Mouse (Mus musculus) liver, embryonic 16.5 days (tissue): ENCODE measurements around the gene Tenm3. TPM values are rescaled to one million over a fixed set of nuclear protein-coding genes. Genes with fewer than 3 reads are reported as not detected.
A peak's percentile ranks its signal among the peaks of the same experiment; 100 is the strongest.

Experiments
- ATAC-seq: fragments of 200-750 bp; cut with Nextera tagmentation; 2 replicates; pipeline ENCODE4 v1.8.0; 2017; ENCODE audit warnings: low read depth, mild to moderate bottlenecking, moderate number of reproducible peaks, moderate library complexity
- H3K27ac ChIP-seq: fragments of 300-500 bp; sonication (generic); 2 replicates; pipeline ENCODE4 v1.5.1; 2014; ENCODE audit warnings: mild to moderate bottlenecking, low read length
- H3K27me3 ChIP-seq: fragments of 300-500 bp; sonication (generic); 2 replicates; pipeline ENCODE4 v1.6.1; 2014; ENCODE audit warnings: low read depth, low read length, mixed read lengths; ENCODE audit not compliant: control insufficient read depth, insufficient read depth
- H3K36me3 ChIP-seq: fragments of 300-500 bp; sonication (generic); 2 replicates; pipeline ENCODE4 v1.6.1; 2014; ENCODE audit warnings: mild to moderate bottlenecking; ENCODE audit not compliant: control insufficient read depth, insufficient read depth
- H3K4me1 ChIP-seq: fragments of 300-500 bp; sonication (generic); 2 replicates; pipeline ENCODE4 v1.6.1; 2014; ENCODE audit warnings: low read depth, low read length, mixed read lengths; ENCODE audit not compliant: control insufficient read depth
- H3K4me2 ChIP-seq: fragments of 300-500 bp; sonication (generic); 2 replicates; pipeline ENCODE4 v1.6.1; 2014; ENCODE audit warnings: low read depth, low read length, mixed read lengths
- H3K4me3 ChIP-seq: fragments of 300-500 bp; sonication (generic); 2 replicates; pipeline ENCODE4 v1.5.1; 2014; ENCODE audit warnings: low read depth, mild to moderate bottlenecking, low read length
- H3K9ac ChIP-seq: fragments of 300-500 bp; sonication (generic); 2 replicates; pipeline ENCODE4 v1.6.1; 2014; ENCODE audit warnings: low read depth, low read length
- H3K9me3 ChIP-seq: fragments of 300-500 bp; sonication (generic); replicated peaks from 2 replicates; pipeline ENCODE4 v1.6.1; 2016; ENCODE audit warnings: low read length; ENCODE audit not compliant: control insufficient read depth
- WGBS: fragments of 180-500 bp; shearing (Covaris S2); extraction: QIAGEN DNeasy Blood & Tissue Kit; methylation state at CpG from one replicate; pipeline ENCODE4 v1.1.7; 2014; ENCODE audit not compliant: insufficient replicate concordance; 5-methylcytosine and 5-hydroxymethylcytosine counted together
- polyA plus RNA-seq: library from polyadenylated mRNA; unstranded; fragments of >200 nt; fragmentation: Nextera tagmentation; extraction: Ambion mirVana; gene quantifications from 2 replicates; pipeline ENCODE4 v1.2.1, GENCODE M21; 2015

Tenm3 gene
- polyA plus RNA-seq, 1 experiment from 2014 or later, result 6.0 TPM

- no peak overlapping the region for H3K4me2 ChIP-seq
- H3K36me3 ChIP-seq, result no peaks in the 10 kb centered on the region
- WGBS, result 65% methylated on average over 18 of the region's 18 CpGs
- H3K27me3 ChIP-seq, result no peaks in the 10 kb centered on the region
- ATAC-seq, result no peak
- H3K27ac ChIP-seq, result no peak overlapping the region
- H3K9ac ChIP-seq, result no peak overlapping the region
- H3K9me3 ChIP-seq, result no peaks in the 10 kb centered on the region
- peak overlapping the region; percentile 5; the same call in 1 of the 2 replicates for H3K4me3 ChIP-seq
- no peaks in the 10 kb centered on the region for H3K4me1 ChIP-seq
Observed at GRCm38 (mm10) chr8:48646110-48646509, 197.6 kb downstream of the Tenm3 start.

GRCm38 (mm10) chr8:48638129-48638528 is 205.6 kb downstream of the Tenm3 start:
- Histone ChIP-seq H3K27me3 (no peaks in the 10 kb centered on the region), H3K4me1 (no peaks in the 10 kb centered on the region), H3K4me2 (no peak overlapping the region), H3K9me3 (no peaks in the 10 kb centered on the region), H3K9ac (no peak overlapping the region), H3K4me3 (no peak overlapping the region), H3K36me3 (no peaks in the 10 kb centered on the region), H3K27ac (no peak overlapping the region)
- 50% methylated on average over 4 of the region's 4 CpGs for WGBS
- ATAC-seq, result no peak

GRCm38 (mm10) chr8:48636979-48637378 is 206.8 kb downstream of the Tenm3 start:
- Histone ChIP-seq H3K9ac (no peak overlapping the region), H3K4me1 (no peaks in the 10 kb centered on the region), H3K9me3 (no peaks in the 10 kb centered on the region), H3K4me3 (no peak overlapping the region), H3K4me2 (no peak overlapping the region), H3K36me3 (no peaks in the 10 kb centered on the region), H3K27me3 (no peaks in the 10 kb centered on the region), H3K27ac (no peak overlapping the region)
- no peak for ATAC-seq
- 48% methylated on average over 5 of the region's 5 CpGs for WGBS

GRCm38 (mm10) chr8:48635815-48636214 is 207.9 kb downstream of the Tenm3 start:
- 50% methylated on average over 4 of the region's 4 CpGs for WGBS
- H3K36me3 ChIP-seq, result no peaks in the 10 kb centered on the region
- peak; percentile 70 for ATAC-seq

GRCm38 (mm10) chr8:48633426-48633825 is 210.3 kb downstream of the Tenm3 start:
- Histone ChIP-seq H3K4me1 (no peaks in the 10 kb centered on the region), H3K4me3 (no peak overlapping the region), H3K27me3 (no peaks in the 10 kb centered on the region), H3K9ac (no peak overlapping the region), H3K9me3 (no peaks in the 10 kb centered on the region), H3K36me3 (no peaks in the 10 kb centered on the region), H3K27ac (no peak overlapping the region), H3K4me2 (no peak overlapping the region)
- no peak for ATAC-seq
- WGBS, result 60% methylated on average over 8 of the region's 8 CpGs

More at GRCm38 (mm10) chr8:48635815-48636214, 207.9 kb downstream of the Tenm3 start:
- no peak overlapping the region for H3K9ac ChIP-seq
- H3K27me3 ChIP-seq, result no peaks in the 10 kb centered on the region
- H3K9me3 ChIP-seq, result no peaks in the 10 kb centered on the region
- H3K27ac ChIP-seq, result no peak overlapping the region
- no peak overlapping the region for H3K4me3 ChIP-seq
- no peaks in the 10 kb centered on the region for H3K4me1 ChIP-seq
- H3K4me2 ChIP-seq, result no peak overlapping the region

- no peak overlapping the region for H3K27ac ChIP-seq
- H3K36me3 ChIP-seq, result no peaks in the 10 kb centered on the region
- no peak overlapping the region for H3K9ac ChIP-seq
- H3K9me3 ChIP-seq, result no peaks in the 10 kb centered on the region
- H3K4me3 ChIP-seq, result no peak overlapping the region
- ATAC-seq, result no peak
- 70% methylated on average over 11 of the region's 11 CpGs for WGBS
- no peaks in the 10 kb centered on the region for H3K4me1 ChIP-seq
- H3K4me2 ChIP-seq, result no peak overlapping the region
- H3K27me3 ChIP-seq, result no peaks in the 10 kb centered on the region
Observed at GRCm38 (mm10) chr8:48622517-48623153, 221.1 kb downstream of the Tenm3 start.

- Histone ChIP-seq H3K4me3 (no peak overlapping the region), H3K4me2 (no peak overlapping the region), H3K9ac (no peak overlapping the region), H3K27ac (no peak overlapping the region), H3K4me1 (no peaks in the 10 kb centered on the region), H3K27me3 (no peaks in the 10 kb centered on the region), H3K36me3 (no peaks in the 10 kb centered on the region), H3K9me3 (no peaks in the 10 kb centered on the region)
- ATAC-seq, result no peak
- 46% methylated on average over 8 of the region's 8 CpGs for WGBS
Observed at GRCm38 (mm10) chr8:48615088-48615487, 228.7 kb downstream of the Tenm3 start.

GRCm38 (mm10) chr8:48611934-48612512 is 231.7 kb downstream of the Tenm3 start:
- Histone ChIP-seq H3K9ac (no peak overlapping the region), H3K4me2 (no peak overlapping the region), H3K4me3 (no peak overlapping the region), H3K36me3 (no peaks in the 10 kb centered on the region), H3K4me1 (no peaks in the 10 kb centered on the region), H3K9me3 (no peaks in the 10 kb centered on the region), H3K27ac (no peak overlapping the region), H3K27me3 (no peaks in the 10 kb centered on the region)
- 70% methylated on average over 10 of the region's 10 CpGs for WGBS
- ATAC-seq, result no peak

- ATAC-seq, result no peak
- H3K27me3 ChIP-seq, result no peaks in the 10 kb centered on the region
Observed at GRCm38 (mm10) chr8:48611126-48611525, 232.6 kb downstream of the Tenm3 start.

More at GRCm38 (mm10) chr8:48611126-48611525, 232.6 kb downstream of the Tenm3 start:
- Histone ChIP-seq H3K4me2 (no peak overlapping the region), H3K4me3 (no peak overlapping the region), H3K9ac (no peak overlapping the region), H3K36me3 (no peaks in the 10 kb centered on the region), H3K27ac (no peak overlapping the region), H3K4me1 (no peaks in the 10 kb centered on the region), H3K9me3 (no peaks in the 10 kb centered on the region)
- 73% methylated on average over 12 of the region's 12 CpGs for WGBS
